Mouse (Mus musculus): ENCODE data around the gene Olfr204. TPM values are rescaled to one million over a fixed set of nuclear protein-coding genes. Genes with fewer than 3 reads are reported as not detected.
"Not testable (repeated sequence)": the region's sequence is repeated elsewhere in the genome, so short reads cannot be mapped to it uniquely, and the experiment has no call there.

The Olfr204 gene
- total RNA-seq (2014; rRNA removed) (not detected in 2 replicates), polyA plus RNA-seq (2015; fragmentation: Nextera tagmentation; extraction: Ambion mirVana) (not detected in 2 replicates)

GRCm38 (mm10) chr16:59318148-59318547 lies at the start of gene Olfr204:
TSS of gene Olfr204 (minus strand) at chr16:59318248.
- no peak within 1 kb of the TSS for H3K27ac ChIP-seq (ENCODE audit: low read depth, low read length)
- H3K4me2 ChIP-seq (ENCODE audit: low read depth): no peak within 1 kb of the TSS
- no peaks in the 10 kb centered on the region for H3K27me3 ChIP-seq (ENCODE audit: insufficient read depth, low read length)
- no peak for TF ChIP-seq CTCF (IDR thresholded peaks at IDR 0.05; ENCODE audit: low read depth)
- no peaks in the 10 kb centered on the region for H3K4me1 ChIP-seq (ENCODE audit: insufficient read depth)
- no peaks in the 10 kb centered on the region for H3K9me3 ChIP-seq (ENCODE audit: low read length)
- DNase-seq (no peak), ATAC-seq (no peak)
- H3K9ac ChIP-seq: no peak within 1 kb of the TSS
- H3K36me3 ChIP-seq (ENCODE audit: insufficient read depth): no peaks in the 10 kb centered on the region
- H3K4me3 ChIP-seq (ENCODE audit: low read depth, low read length): no peak within 1 kb of the TSS

DNA sequence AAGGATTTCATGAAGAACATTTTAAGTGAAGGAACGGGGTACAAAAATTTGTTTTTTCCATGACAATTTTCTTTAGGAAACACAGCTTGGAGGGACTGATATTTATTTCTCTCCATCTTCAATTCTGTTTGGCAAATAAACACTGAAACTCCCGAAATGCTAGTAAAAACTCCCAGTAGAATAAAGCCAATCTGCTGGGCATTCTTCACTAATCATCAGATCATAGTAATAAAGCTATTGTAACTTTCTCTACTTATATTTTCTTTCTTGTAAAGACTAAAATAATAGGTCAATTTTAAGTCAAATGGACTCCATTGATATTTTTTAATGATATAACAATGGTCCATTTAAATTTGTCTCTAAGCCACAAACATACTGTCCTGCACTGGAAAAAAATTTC lies 45.8 kb upstream of the Olfr204 start, which contains the start of gene Olfr209:
Olfr209 (minus strand) TSS at position 101 of the 400 bp plus-strand sequence.
- H3K4me2 ChIP-seq (ENCODE audit: low read depth): no peak within 1 kb of the TSS
- no peaks in the 10 kb centered on the region for H3K9me3 ChIP-seq (ENCODE audit: low read length)
- H3K9ac ChIP-seq: no peak within 1 kb of the TSS
- no peak within 1 kb of the TSS for H3K4me3 ChIP-seq (ENCODE audit: low read depth, low read length)
- H3K4me1 ChIP-seq (ENCODE audit: insufficient read depth): no peaks in the 10 kb centered on the region
- no peaks in the 10 kb centered on the region for H3K27me3 ChIP-seq (ENCODE audit: insufficient read depth, low read length)
- ATAC-seq (no peak), DNase-seq (no peak)
- H3K36me3 ChIP-seq (ENCODE audit: insufficient read depth): no peaks in the 10 kb centered on the region
- 72% methylated on average over 2 of the region's 2 CpGs for whole genome bisulfite sequencing
- H3K27ac ChIP-seq (ENCODE audit: low read depth, low read length): no peak within 1 kb of the TSS
- no peak for TF ChIP-seq CTCF (IDR thresholded peaks at IDR 0.05; ENCODE audit: low read depth)

- Histone ChIP-seq H3K9me3 (ENCODE audit: low read length) (no peaks in the 10 kb centered on the region), H3K4me2 (ENCODE audit: low read depth) (no peak within 1 kb of the TSS), H3K27me3 (ENCODE audit: insufficient read depth, low read length) (no peaks in the 10 kb centered on the region), H3K27ac (ENCODE audit: low read depth, low read length) (no peak within 1 kb of the TSS), H3K36me3 (ENCODE audit: insufficient read depth) (no peaks in the 10 kb centered on the region), H3K4me1 (ENCODE audit: insufficient read depth) (no peaks in the 10 kb centered on the region), H3K9ac (no peak within 1 kb of the TSS), H3K4me3 (ENCODE audit: low read depth, low read length) (no peak within 1 kb of the TSS)
- DNase-seq (no peak), ATAC-seq (no peak)
- 84% methylated on average over 1 of the region's 1 CpGs for whole genome bisulfite sequencing
- TF ChIP-seq CTCF (IDR thresholded peaks at IDR 0.05; ENCODE audit: low read depth): no peak
These were observed 31.1 kb upstream of the Olfr204 start, which contains the start of gene Olfr206 for GRCm38 (mm10) chr16:59349146-59349545. TSS of gene Olfr206 (minus strand) at chr16:59349246.

DNA sequence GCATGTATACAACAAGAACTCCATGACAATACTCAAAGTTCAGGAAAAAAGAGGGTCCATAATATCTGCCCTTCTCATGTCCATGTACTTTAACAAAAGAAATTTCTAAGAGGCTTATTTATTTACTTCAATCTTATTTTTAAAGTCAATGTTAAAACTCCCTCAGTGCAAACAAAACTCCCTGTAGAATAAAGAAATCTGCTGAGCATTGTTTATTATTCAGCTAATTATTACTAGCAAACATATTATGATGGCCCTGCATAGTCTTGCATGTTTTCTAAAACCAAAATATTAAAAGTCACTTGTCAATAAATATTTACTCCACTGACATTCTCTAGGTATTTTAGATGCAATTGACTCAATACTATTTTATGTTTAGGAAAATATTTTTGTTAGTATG lies 13.0 kb upstream of the Olfr204 start, which contains the start of gene Olfr205:
Olfr205 (minus strand) TSS at position 101 of the 400 bp plus-strand sequence.
- no peak for TF ChIP-seq CTCF (IDR thresholded peaks at IDR 0.05; ENCODE audit: low read depth)
- no peak for ATAC-seq
- Histone ChIP-seq H3K4me1 (ENCODE audit: insufficient read depth) (no peaks in the 10 kb centered on the region), H3K27ac (ENCODE audit: low read depth, low read length) (no peak within 1 kb of the TSS), H3K27me3 (ENCODE audit: insufficient read depth, low read length) (no peaks in the 10 kb centered on the region), H3K4me3 (ENCODE audit: low read depth, low read length) (no peak within 1 kb of the TSS), H3K36me3 (ENCODE audit: insufficient read depth) (no peaks in the 10 kb centered on the region), H3K9ac (no peak within 1 kb of the TSS), H3K9me3 (ENCODE audit: low read length) (no peaks in the 10 kb centered on the region), H3K4me2 (ENCODE audit: low read depth) (no peak within 1 kb of the TSS)
- no peak for DNase-seq

DNA sequence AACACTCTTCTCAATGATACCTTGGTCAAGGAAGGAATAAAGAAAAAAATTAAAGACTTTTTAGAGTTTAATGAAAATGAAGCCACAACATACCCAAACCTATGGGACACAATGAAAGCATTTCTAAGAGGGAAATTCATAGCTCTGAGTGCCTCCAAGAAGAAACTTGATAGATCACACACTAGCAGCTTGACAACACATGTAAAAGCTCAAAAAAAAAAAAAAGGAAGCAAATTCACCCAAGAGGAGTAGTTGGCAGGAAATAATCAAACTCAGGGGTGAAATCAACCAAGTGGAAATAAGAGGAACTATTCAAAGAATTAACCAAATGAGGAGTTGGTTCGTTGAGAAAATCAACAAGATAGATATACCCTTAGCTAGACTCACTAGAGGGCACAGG lies 5.2 kb upstream of the Olfr204 start:
- H3K36me3 ChIP-seq (ENCODE audit: insufficient read depth); H3K9me3 ChIP-seq (ENCODE audit: low read length); H3K4me2 ChIP-seq (ENCODE audit: low read depth); H3K27me3 ChIP-seq (ENCODE audit: insufficient read depth, low read length); DNase-seq; H3K9ac ChIP-seq; H3K27ac ChIP-seq (ENCODE audit: low read depth, low read length); H3K4me1 ChIP-seq (ENCODE audit: insufficient read depth); H3K4me3 ChIP-seq (ENCODE audit: low read depth, low read length); ATAC-seq: not testable (repeated sequence)
- 41% methylated on average over 1 of the region's 1 CpGs for WGBS

GRCm38 (mm10) chr16:59298581-59298980 lies 19.5 kb downstream of the Olfr204 start, which contains the start of gene Olfr203:
TSS of gene Olfr203 (plus strand) at chr16:59298881.
- Histone ChIP-seq H3K27ac (ENCODE audit: low read depth, low read length) (no peak within 1 kb of the TSS), H3K4me1 (ENCODE audit: insufficient read depth) (no peaks in the 10 kb centered on the region), H3K9ac (no peak within 1 kb of the TSS), H3K4me2 (ENCODE audit: low read depth) (no peak within 1 kb of the TSS), H3K36me3 (ENCODE audit: insufficient read depth) (no peaks in the 10 kb centered on the region), H3K27me3 (ENCODE audit: insufficient read depth, low read length) (no peaks in the 10 kb centered on the region), H3K9me3 (ENCODE audit: low read length) (no peaks in the 10 kb centered on the region), H3K4me3 (ENCODE audit: low read depth, low read length) (no peak within 1 kb of the TSS)
- no peak for TF ChIP-seq CTCF (IDR thresholded peaks at IDR 0.05; ENCODE audit: low read depth)
- DNase-seq (no peak), ATAC-seq (no peak)
- 90% methylated on average over 2 of the region's 2 CpGs for WGBS

- H3K4me1 ChIP-seq (ENCODE audit: insufficient read depth); H3K4me3 ChIP-seq (ENCODE audit: low read depth, low read length); H3K36me3 ChIP-seq (ENCODE audit: insufficient read depth); DNase-seq; H3K9ac ChIP-seq; H3K27ac ChIP-seq (ENCODE audit: low read depth, low read length); H3K27me3 ChIP-seq (ENCODE audit: insufficient read depth, low read length); H3K4me2 ChIP-seq (ENCODE audit: low read depth); H3K9me3 ChIP-seq (ENCODE audit: low read length); ATAC-seq: not testable (repeated sequence)
- WGBS: 87% methylated on average over 9 of the region's 9 CpGs
These were observed 30.5 kb downstream of the Olfr204 start for GRCm38 (mm10) chr16:59287576-59287975.

All from forebrain, postnatal 0 days (tissue).